Mouse (Mus musculus) T-helper 1 cell (primary cell): Measurements from ENCODE around the gene Ttc17.
"Not testable (repeated sequence)": the region's sequence is repeated elsewhere in the genome, so short reads cannot be mapped to it uniquely, and the experiment has no call there.

Source experiments
- in situ Hi-C: fragments of 300-600 bp; cut with MboI, MseI; formaldehyde crosslinking; loops from one replicate; pipeline ENCODE4 v1.15.1; 2025; ENCODE audit warnings: high pct_unique_total_duplicates

The Ttc17 gene

DNA sequence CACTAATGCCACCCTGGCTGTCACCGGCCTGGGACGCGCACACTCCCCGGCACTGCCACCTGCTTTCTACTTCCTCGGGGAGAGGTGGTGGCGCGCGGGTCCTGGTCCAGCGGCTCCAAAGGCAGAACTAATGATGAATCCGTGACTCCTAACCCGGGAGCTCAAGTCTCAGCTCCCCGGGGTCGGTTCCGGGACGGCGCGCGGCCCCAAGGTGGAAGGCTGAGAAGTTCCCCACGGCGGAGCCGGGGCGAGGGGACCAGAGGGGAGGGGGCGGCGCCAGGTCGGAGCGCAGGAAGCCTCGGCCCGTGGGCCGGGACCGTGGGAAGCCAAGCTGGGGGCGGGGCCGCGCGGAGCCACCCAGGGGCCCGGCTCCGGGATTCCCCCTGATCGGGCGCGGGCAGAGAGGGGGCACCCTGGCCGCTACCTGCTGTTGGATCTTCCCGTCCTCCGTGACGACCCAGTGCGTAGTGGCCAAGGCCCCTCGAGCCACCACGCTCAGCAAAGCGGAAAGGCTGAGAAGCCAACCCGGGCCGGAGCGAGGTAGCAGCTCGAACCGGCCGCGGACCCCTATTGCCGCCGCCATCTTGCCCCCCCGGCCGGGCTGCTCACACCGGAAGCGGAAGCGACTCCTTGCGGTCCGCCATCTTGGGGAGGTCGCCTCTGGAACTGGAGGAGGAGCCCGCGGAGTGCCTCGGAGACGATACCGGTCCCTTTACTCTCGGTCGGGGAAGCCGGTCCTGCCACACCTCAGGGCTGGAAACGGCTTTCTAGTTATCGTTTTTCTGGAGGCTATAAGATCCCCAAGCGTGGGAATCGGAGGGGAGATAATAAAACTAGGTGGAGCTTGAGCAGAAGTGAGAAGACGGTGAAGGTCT is at the start of gene Ttc17:
Gene Ttc17 (minus strand): TSS at position 607 of the 875 bp plus-strand sequence.
- in situ Hi-C loops = loop anchor here (10.0 kb wide), 1 partner anchor 1362 kb away; the partner anchor contains the start of gene Prdm11

DNA sequence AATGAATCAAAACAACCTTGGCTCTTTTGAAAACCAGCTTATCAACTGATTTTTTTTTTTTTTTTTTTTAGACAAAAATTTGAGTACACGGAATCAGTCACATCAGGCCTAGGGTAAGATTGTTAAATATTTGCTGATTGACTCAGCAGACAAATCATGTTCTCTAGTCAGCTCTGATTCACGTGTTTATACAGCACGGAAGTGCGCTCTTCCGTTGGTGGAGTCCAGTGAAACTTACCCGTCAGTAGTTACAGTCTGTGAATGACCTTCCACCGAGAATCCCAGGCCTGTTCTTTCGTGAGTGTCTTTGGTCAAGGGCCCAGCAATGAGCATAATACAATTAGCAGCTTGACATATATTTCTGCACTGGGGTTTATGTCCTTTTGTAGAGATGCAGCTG is 43.2 kb upstream of the Ttc17 start:
- in situ Hi-C loops = no loop called here

DNA sequence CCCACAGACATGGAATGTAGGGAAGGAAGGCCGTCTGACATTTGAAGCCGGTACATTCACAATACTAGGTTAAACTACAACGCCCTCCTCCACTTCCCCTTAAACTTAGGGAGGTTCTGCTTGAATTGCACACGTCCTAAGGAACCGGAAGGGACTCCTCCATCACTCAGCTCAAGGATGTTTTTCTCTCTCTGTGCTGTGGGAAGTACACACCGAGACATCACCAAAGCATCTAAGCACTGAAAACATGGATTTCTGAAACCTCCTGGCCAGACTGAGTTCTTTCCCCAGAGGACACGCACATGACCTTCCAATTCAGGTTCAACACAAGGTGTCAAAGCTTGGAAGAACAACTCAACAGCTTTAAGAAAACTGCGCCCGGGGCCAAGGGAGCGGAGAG is 30.5 kb upstream of the Ttc17 start:
- in situ Hi-C loops = no loop called here

DNA sequence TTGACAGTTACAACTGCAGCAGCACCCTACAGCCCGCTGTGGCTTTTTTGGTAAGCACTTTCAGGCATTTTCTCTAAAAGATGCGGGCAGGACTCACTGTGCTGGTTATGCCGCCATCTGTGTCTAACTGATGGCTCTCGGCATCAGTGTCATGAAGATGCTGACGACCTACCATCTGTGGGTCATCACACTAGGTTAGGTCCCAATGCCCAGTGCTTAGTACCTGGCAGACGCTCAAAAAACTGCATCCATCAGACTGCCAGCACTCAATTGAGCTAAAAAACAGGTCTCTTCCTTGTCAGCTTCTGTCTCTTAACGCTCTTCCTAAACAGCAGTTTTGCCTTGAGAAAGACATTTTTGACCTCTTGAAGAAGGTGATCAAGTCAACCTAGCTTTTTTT is 29.0 kb upstream of the Ttc17 start:
- in situ Hi-C loops = no loop called here

DNA sequence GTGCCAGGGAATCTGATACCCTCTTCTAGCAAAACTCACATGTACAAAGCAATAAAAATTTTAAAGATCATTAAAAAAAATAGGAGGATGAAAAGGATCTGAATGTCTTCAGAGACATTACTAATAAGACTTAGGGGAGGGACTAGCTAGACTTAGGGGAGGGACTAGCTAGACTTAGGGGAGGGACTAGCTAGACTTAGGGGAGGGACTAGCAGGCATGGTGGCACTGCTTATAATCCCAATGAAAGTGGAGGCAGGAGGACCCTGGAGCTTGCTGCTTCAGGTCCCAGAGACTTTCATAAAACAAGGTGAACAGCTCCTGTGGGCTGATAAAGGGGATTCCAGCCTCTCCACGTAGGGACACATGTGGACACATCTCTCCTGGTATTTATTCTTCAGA is 28.3 kb upstream of the Ttc17 start:
- in situ Hi-C loops = no loop called here

DNA sequence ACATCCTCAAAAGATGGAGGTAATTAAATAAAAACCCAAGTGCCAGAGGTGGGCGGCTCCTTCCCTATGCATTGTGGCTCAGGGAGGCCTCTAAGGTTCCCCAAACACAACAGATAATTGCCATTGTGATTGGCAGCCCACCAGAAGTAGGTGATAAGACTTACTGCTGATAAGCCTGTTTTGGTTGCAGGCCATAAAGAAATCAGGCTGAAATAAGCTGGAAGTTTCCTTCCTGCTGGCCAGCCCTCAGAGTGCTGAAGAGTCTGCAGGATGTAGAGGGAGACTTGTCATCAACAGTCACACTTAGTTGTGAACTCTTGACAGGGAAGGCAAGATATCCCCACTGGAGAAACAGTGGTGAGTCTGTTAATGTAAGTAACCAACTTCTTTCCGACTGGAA is 25.7 kb upstream of the Ttc17 start:
- in situ Hi-C loops = no loop called here

DNA sequence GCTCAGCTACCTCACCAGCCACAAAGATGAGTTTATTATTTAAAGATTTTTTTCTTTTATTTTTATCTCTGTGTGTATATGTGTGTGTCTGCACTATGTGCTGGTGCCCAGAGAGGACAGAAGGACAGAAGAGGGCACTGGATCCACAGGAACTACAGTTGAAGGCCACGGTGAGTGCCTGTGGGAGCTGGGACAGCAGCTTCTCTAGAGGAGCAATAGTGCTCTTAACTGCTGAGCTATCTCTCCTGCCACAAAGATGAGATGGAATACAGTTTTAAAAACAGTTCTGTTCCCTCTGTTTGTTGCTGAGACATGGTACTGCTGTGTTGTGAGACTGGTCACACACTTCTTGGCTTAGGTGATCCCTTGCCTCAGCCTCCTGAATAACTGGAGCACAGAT is 22.0 kb upstream of the Ttc17 start:
- in situ Hi-C loops = no loop called here

DNA sequence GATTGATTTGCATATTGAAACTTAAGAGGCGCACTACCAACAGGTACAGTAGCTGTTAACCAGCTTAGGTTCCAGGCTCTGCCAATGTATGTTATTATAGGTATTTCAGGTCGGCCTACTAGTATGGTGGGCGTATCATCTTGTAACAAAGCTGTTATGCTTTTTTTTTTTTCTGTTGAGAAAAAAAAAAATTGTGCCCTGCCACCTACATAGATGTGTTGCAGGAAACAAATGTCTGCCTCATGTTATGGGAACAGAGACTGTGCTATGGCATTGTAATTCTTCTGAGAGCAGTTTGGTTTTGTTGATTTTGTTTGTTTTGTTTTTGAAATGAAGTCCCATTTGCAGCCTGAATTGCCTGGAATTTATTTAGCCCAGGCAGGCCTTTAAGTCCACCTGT is 952 bp upstream of the Ttc17 start:
- in situ Hi-C loops = loop anchor here (10.0 kb wide), 1 partner anchor 1363 kb away; the partner anchor contains the start of gene Prdm11

DNA sequence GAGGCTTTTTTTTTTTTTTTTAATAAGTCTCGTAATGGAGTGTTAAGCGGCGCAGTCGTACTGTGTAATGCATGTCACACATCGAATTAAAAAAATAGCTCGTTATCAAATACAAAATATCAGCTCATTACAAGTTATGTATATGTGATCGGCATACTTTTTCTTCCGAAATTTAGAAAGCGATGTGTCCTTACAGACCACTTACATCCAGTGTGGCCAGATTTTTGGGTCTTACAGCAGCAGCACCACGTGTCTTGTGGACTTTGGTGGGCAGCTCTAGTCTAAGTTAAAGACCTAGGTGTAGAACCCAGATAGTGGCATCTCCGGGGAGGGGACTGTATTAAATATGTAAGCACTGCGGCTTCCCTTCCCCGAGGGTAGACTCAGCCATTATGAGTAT is 532 bp upstream of the Ttc17 start:
- in situ Hi-C loops = loop anchor here (10.0 kb wide), 1 partner anchor 1362 kb away; the partner anchor contains the start of gene Prdm11

DNA sequence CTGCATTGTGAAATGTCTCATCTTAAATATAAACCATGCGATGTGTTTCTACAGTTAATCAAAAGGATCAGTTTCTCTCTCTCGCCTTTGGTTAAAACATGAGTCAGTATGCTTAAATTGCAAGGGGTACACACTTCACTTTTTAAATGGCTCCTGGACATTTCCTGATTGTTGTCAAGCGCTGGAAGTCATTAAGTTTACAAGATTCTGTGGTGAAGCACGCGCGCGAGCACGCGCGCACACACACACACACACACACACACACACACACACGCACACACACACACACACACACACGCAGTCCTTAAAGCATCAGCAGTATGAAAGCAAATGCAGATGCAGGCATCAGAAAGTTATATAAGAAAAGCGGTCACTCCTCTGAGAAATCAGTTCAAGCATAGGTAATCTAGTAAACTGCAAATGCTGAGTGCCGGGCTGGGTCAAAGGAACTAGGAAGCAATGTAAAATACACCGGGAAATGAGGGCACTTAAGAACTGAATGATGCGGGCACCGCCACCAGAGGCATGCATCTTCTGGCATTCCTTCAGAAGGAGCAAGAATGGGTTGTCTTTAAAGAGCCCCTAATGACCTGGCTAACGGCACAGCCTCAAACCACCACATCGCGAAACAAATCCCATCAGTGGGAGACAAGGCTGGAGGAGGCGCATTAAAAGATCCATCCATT is 949 bp downstream of the Ttc17 start:
- in situ Hi-C loops = loop anchor here (10.0 kb wide), 1 partner anchor 1361 kb away; the partner anchor contains the start of gene Prdm11

DNA sequence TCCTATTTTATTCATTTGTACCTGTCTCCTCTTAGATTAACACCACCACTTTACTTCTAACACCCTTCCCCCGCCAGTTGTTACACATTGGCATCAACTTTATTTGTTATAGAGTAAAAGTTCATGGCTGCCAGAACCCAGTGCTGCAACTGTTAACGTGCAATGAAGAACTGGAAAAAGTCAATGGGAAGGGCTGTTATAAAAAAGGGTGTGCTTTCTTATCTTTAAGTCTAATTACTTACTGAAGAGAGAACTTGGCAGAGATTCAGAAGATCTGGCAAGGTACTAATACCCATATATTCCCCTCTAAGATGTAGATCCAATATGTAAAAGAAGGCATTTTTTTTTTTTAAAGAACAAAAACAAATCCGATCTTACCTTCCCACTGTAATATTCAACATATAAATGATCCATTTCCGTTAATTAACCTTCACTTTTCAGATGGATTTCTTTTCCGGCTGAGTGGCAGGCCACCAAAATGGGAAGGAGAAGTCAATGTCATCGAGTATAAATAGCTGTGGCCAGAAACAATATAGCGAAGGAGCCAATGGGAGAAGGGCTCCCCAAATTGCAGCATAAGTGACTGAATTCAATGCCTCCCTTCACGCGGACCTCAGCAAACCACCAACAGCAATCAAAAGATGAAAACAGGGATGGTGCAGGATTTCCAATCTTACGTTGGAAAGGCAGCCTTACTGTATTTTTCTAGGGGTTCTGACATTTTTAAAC is 1.8 kb downstream of the Ttc17 start:
- in situ Hi-C loops = loop anchor here (10.0 kb wide), 1 partner anchor 1360 kb away; the partner anchor contains the start of gene Prdm11

DNA sequence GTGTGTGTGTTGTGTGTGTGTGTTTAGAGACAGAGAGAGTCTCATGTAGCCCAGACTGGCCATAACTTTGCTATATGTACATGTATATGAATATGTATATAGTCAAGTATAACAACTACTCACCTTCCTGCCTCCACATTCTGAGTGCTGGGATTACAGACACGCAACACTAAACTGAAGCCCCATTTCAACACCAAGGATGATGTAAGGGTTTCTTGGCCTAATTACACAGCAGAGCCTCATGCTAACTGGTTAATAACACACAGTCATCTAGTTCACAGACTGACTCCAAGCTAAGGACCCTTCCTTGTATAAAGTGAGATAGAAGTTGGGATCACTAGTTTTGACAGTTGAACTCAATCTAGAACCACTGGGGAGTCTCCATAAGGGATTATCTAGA is 3.9 kb downstream of the Ttc17 start:
- in situ Hi-C loops = loop anchor here (10.0 kb wide), 1 partner anchor 1358 kb away; the partner anchor contains the start of gene Prdm11

DNA sequence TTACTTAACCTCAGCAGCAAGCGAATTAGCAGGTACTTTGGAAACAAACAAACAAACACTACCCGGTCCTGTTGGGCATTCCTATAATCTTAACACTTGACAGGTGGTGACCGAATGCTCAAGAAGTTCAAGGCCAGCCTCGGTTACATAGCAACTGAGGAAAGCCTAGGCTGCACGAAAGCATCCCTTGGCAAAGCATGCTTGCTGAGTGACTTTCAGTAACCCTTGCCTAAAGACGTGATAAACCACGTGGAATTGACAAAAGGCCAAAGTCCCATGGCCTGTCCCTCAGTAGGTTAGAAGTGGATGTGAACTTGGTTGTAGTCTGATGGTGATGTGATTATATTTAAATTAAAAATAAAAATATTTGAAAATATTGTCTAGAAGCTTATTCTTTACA is 4.4 kb downstream of the Ttc17 start:
- in situ Hi-C loops = loop anchor here (10.0 kb wide), 1 partner anchor 1357 kb away; the partner anchor contains the start of gene Prdm11

DNA sequence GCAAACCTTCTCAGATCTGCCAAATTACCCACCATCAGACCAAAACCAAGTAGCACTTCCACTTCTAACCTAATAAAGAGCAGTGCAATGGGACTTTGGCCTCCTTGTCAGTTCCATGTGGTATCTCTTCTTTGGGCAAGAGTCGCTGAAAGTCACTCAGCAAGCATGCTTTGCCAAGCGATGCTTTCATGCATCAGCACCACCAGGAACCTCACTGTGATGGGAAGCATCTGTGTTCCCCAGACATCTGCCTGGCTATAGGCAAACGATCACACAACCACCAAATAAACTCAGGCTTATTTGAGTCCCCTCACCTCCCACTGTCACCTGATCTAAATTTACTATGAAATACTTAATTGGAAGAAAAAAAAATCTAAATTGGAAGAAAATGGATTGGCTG is 5.5 kb downstream of the Ttc17 start:
- in situ Hi-C loops = loop anchor here (10.0 kb wide), 1 partner anchor 1356 kb away; the partner anchor contains the start of gene Prdm11

DNA sequence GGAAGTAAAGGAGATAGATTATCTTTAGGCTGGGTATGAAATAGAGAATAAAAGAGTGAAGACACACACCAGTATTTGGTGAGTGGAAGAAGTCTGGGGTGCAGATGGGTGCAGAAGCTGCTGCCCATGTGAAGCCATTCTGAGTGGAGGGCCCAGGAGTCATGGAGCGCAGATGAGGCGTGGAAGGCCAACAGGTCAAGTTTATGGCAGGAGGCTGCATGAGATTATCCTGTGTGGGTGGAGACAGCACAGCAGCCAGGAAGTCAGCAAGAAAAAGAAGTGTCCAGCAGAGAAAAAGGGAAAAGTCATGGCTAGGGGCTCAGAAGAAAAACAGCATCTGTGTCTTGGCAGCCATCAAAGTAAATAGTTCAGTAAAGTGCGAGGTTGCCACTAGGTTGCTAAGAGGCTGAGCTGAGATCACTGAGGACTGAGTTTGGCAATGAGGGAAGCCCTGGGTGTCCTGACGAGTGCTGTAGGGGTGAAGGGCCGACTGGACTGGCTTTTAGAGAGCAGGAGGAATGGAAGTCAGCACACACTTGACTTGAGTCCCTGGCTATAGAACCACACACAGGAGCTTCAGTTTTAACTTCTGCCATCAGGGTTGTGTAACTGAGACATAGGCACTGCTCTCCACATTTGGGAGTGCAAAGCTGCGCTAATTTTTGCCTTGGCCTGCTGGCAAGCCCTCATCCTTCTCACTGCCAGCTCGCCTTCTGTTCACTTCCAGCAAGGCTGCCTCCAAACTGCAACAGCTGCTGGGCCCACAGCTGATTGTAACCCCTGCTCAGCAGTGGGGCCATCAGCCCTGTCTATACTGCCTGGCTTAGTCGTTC is 8.1 kb downstream of the Ttc17 start:
- in situ Hi-C loops = no loop called here

DNA sequence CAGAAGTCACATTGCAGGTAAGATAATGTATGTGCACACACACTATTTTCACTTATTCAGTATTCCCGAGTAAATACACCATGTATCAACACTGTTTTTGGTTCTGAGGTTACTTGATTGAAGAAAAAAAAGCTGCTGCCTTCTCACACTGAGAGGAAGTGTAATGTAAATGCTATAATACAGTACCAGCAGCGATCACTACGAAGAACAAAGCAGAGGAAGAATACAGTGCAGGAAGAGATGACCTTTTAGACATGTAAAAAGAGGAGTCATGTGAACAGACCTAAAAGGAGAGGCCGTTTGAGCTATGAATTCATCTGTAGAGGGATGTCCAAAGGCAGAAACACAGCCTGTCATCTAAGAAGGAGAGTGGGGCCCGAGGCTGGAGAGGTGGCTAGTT is 9.0 kb downstream of the Ttc17 start:
- in situ Hi-C loops = no loop called here

DNA sequence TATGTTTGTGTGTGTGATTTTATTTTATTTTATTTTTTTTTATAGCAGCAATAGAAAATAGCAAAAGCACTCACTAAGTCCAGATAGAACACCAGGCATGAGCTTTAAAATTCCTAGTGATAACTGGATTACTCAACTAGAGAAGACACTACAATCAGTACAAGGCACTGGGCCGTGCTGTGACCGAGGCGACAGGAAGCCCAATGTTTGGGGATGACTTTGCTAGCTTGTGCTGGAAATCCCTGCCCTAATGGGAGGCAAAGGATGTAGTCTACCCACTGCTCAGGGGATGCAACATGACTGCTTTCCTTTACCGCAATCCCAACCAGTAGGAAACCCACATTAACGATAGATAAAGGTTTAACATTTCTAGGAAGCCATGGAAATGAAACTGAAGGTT is 10.2 kb downstream of the Ttc17 start:
- in situ Hi-C loops = no loop called here

DNA sequence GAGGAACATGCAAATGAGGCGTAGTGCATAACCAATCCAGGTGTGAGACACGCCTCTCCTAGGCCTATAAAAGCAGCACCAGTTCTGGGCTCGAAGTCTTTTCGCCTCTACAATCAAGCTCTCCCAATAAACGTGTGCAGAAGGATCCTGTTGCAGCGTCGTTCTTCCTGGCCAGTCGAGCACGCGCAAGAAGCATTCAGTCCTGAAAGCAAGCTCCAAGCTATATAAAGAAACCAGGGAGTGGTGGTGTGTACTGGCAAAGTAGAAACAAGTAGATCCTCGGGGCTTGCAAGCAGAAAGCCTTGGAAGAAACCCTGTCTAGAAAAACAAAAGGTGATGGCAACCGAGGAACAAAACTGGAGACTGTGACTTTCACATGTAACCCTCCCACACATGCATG is 15.4 kb downstream of the Ttc17 start:
- in situ Hi-C loops = not testable (repeated sequence)

DNA sequence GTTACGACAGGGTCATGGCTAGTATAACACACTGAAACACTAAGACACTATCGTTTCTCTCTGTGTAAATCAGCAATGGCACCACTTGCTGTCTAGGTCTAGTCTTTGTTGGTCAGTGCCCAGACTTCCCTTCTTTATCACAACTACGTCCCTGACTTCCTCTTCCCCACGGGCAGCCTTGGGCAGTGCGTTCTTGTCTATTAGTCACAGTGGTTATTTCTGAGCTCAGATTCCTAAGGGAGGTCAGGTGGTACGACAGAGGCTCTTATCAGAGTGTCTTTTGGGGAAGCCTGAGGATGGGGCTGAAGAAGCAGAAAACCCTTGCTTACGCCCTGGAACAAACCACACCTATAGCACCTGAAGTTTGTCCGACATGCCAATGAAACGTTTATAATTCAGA is 17.5 kb downstream of the Ttc17 start:
- in situ Hi-C loops = no loop called here

DNA sequence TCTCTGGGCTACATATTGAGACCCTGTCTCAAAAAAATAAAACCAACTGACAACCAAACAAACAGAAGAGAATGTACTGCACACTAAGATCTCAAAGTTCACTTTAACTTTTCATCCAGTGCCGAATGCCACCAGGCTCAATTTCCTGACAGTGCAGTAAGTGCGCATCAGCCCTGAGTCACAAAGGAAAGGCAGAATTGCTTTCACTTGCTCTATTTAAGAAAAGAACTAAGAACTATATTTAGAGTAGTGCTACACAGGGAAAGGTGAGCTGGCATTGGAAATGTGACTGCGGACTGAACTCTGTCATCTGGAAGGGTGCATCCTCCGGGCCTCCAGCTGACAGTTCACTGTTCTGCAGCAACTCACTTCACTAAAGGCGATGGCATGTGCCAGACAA is 18.6 kb downstream of the Ttc17 start:
- in situ Hi-C loops = no loop called here

DNA sequence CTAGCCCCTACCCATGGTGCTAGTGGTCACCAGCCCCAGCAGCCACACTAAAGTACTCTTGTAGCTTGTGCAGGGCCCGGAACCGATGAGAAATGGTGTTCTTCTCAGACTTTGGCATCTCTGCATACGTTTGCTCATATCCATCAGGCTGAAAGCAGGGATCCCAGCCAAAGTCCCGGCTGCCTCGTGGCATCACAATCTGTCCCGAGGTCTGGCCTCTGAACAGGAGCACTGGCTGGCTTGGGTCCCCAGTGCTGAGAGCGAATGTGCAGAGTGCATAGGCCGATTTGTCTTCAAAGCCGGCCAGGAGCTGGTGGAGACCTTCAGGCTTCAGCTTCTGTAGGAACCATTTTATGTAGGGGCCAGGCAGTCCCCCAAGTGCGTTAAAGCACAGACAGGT is 22.0 kb downstream of the Ttc17 start:
- in situ Hi-C loops = not testable (repeated sequence)
